Mouse (Mus musculus): ENCODE data around the gene C530008M17Rik. TPM values are rescaled to one million over a fixed set of nuclear protein-coding genes. Genes with fewer than 3 reads are reported as not detected.

Gene C530008M17Rik
- polyA plus RNA-seq, 1 experiment from 2014 or later = 5.7 TPM

DNA sequence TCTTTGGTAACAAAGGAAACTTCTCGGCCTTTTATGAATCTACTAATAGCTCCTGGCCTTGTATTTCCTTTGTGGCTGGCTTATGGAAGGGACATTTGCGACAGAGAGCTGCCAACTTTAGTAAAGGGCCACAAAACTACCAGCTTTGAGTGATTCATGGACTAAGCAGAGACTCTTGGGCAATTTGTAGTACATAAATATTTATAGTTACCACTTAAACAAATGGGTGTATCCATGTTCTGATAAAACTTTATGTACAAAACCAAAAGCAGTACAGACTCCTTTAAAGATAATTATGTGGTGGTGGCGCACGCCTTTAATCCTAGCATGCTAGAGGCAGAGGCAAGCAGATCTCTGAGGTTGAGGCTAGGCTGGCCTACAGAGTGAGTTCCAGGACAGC lies 133.6 kb downstream of the C530008M17Rik start:
- H3K27me3 ChIP-seq (ENCODE audit: control insufficient read depth, insufficient read depth, low read depth, low read length) = no peaks in the 10 kb centered on the region
- no peak overlapping the region for H3K27ac ChIP-seq (ENCODE audit: low read length)
- H3K4me1 ChIP-seq (ENCODE audit: control insufficient read depth, low read depth, low read length) = no peaks in the 10 kb centered on the region
- 72% methylated on average over 4 of the region's 4 CpGs for WGBS (ENCODE audit: insufficient replicate concordance)
- H3K4me2 ChIP-seq (ENCODE audit: low read depth, low read length) = no peak overlapping the region
- H3K9me3 ChIP-seq (replicated peaks; ENCODE audit: control insufficient read depth, low read length) = no peaks in the 10 kb centered on the region
- no peak for ATAC-seq (ENCODE audit: low read depth)
- H3K4me3 ChIP-seq (ENCODE audit: low read depth, low read length) = no peak overlapping the region
- H3K36me3 ChIP-seq (ENCODE audit: control insufficient read depth, insufficient read depth) = no peaks in the 10 kb centered on the region
- H3K9ac ChIP-seq (ENCODE audit: low read depth, low read length) = no peak overlapping the region

DNA sequence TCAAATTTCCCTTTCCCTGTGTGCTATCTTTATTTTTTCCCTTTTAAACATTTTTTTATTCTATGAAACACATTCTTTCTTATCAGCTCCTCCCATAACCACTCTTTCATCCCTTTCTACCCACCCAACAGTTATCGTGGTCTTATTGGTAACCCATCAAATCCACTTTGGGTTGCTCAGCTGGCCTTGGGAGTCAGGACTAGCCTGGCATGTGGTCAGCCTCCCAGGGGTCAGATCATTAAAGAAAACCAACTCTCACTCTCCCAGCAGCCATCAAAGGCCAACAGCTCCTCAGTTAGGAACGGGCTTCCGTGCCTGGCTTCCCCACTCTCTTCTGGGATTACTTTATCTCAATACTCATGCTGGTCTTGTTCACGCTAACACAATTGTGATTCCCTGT lies 135.0 kb downstream of the C530008M17Rik start:
- ATAC-seq (ENCODE audit: low read depth) = no peak
- Histone ChIP-seq H3K9me3 (replicated peaks; ENCODE audit: control insufficient read depth, low read length) (no peaks in the 10 kb centered on the region), H3K4me2 (ENCODE audit: low read depth, low read length) (no peak overlapping the region), H3K36me3 (ENCODE audit: control insufficient read depth, insufficient read depth) (no peaks in the 10 kb centered on the region), H3K4me3 (ENCODE audit: low read depth, low read length) (no peak overlapping the region), H3K27ac (ENCODE audit: low read length) (no peak overlapping the region), H3K9ac (ENCODE audit: low read depth, low read length) (no peak overlapping the region), H3K27me3 (ENCODE audit: control insufficient read depth, insufficient read depth, low read depth, low read length) (no peaks in the 10 kb centered on the region), H3K4me1 (ENCODE audit: control insufficient read depth, low read depth, low read length) (no peaks in the 10 kb centered on the region)
- WGBS (ENCODE audit: insufficient replicate concordance) = 65% methylated on average over 4 of the region's 4 CpGs

DNA sequence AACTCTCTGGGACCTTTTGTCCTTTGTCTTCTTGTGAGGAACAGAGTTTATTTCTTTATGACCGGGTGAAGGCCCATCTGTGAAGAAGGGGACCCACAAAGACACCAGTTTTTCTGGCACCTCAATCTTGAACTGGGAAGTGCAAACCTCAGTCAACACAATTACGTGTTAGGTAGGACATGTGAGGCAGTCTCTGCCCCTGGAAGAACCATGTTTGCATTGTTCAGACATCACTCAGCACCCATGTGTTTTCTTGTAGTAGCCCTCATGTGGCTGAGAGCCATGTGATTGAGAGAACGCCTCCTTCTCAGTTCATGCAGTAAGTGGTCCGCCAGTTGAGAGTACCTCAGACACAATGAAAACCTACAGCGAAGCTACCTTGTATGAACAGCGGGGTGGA lies 136.4 kb downstream of the C530008M17Rik start:
- no peaks in the 10 kb centered on the region for H3K9me3 ChIP-seq (replicated peaks; ENCODE audit: control insufficient read depth, low read length)
- no peak for ATAC-seq (ENCODE audit: low read depth)
- no peaks in the 10 kb centered on the region for H3K4me1 ChIP-seq (ENCODE audit: control insufficient read depth, low read depth, low read length)
- H3K4me2 ChIP-seq (ENCODE audit: low read depth, low read length) = no peak overlapping the region
- no peaks in the 10 kb centered on the region for H3K27me3 ChIP-seq (ENCODE audit: control insufficient read depth, insufficient read depth, low read depth, low read length)
- no peak overlapping the region for H3K9ac ChIP-seq (ENCODE audit: low read depth, low read length)
- no peak overlapping the region for H3K27ac ChIP-seq (ENCODE audit: low read length)
- 81% methylated on average over 6 of the region's 6 CpGs for WGBS (ENCODE audit: insufficient replicate concordance)
- no peak overlapping the region for H3K4me3 ChIP-seq (ENCODE audit: low read depth, low read length)
- H3K36me3 ChIP-seq (ENCODE audit: control insufficient read depth, insufficient read depth) = no peaks in the 10 kb centered on the region

DNA sequence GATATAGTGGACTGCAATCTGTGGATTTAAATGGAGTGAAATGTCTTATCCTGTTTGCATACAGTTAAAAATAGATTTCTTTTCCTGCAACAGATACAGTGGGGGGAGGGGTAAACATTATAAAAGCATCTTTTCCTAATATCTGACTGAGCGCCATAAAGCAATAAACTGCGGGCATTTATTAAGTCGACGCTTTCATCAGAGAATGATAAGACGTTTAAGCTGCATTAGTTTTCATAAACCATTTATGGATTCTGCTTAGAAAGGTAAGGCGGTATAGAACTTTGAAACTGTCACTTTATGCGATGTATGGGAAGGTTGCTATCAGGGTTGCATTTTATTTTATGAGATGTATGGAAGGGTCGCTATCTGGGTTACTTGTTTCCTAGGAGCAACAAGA lies 141.7 kb downstream of the C530008M17Rik start:
- no peak overlapping the region for H3K4me3 ChIP-seq (ENCODE audit: low read depth, low read length)
- no peak for ATAC-seq (ENCODE audit: low read depth)
- no peaks in the 10 kb centered on the region for H3K9me3 ChIP-seq (replicated peaks; ENCODE audit: control insufficient read depth, low read length)
- 86% methylated on average over 8 of the region's 8 CpGs for WGBS (ENCODE audit: insufficient replicate concordance)
- no peak overlapping the region for H3K27ac ChIP-seq (ENCODE audit: low read length)
- no peak overlapping the region for H3K4me2 ChIP-seq (ENCODE audit: low read depth, low read length)
- H3K27me3 ChIP-seq (ENCODE audit: control insufficient read depth, insufficient read depth, low read depth, low read length) = no peaks in the 10 kb centered on the region
- H3K36me3 ChIP-seq (ENCODE audit: control insufficient read depth, insufficient read depth) = no peaks in the 10 kb centered on the region
- no peak overlapping the region for H3K9ac ChIP-seq (ENCODE audit: low read depth, low read length)
- H3K4me1 ChIP-seq (ENCODE audit: control insufficient read depth, low read depth, low read length) = no peaks in the 10 kb centered on the region

DNA sequence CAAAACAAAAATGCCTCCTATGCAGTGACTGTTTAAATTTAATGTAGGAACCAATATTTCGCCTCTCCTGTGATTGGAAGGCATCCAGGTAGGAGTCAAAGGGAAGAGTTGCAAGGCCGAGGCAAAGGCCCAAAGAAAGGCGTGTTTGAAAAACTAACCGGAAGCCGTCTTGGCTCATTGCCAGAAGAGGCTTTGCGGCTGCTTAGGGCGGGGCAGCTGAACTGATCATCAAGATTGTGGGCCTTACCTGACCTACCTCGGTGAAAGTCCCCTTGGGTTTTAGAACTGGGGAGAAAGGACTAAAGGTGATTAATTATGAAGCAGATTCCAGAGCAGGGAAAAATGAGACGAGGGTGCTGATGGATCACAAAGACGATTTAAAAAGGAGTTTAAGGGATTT lies 143.2 kb downstream of the C530008M17Rik start:
- 52% methylated on average over 10 of the region's 10 CpGs for WGBS (ENCODE audit: insufficient replicate concordance)

DNA sequence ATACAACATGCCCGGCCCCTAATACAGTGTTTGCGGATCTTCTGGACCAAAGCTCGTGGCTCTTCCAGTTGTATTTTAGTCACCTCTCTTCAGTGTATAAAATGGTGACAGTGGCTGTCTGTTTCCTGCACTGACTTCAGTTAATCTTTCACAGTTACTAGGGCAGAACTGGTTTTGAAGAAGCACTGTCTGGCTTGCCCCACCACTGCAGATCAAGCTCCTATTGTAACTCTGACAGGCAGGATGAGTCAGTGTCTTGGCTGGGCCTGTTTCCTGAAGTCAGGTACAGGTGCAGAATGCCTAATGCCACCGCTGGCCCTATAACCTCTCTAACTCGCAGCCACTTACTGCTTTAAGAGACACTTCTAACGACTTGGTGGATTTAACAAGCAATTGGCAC lies 152.7 kb downstream of the C530008M17Rik start:
- WGBS (ENCODE audit: insufficient replicate concordance) = 77% methylated on average over 6 of the region's 6 CpGs
- Histone ChIP-seq H3K27me3 (ENCODE audit: control insufficient read depth, insufficient read depth, low read depth, low read length) (no peaks in the 10 kb centered on the region), H3K9me3 (replicated peaks; ENCODE audit: control insufficient read depth, low read length) (no peaks in the 10 kb centered on the region), H3K4me2 (ENCODE audit: low read depth, low read length) (no peak overlapping the region), H3K36me3 (ENCODE audit: control insufficient read depth, insufficient read depth) (no peaks in the 10 kb centered on the region), H3K4me1 (ENCODE audit: control insufficient read depth, low read depth, low read length) (no peaks in the 10 kb centered on the region), H3K9ac (ENCODE audit: low read depth, low read length) (no peak overlapping the region), H3K27ac (ENCODE audit: low read length) (no peak overlapping the region), H3K4me3 (ENCODE audit: low read depth, low read length) (no peak overlapping the region)
- ATAC-seq (ENCODE audit: low read depth) = no peak

More for the DNA sequence above, 143.2 kb downstream of the C530008M17Rik start:
- Histone ChIP-seq H3K4me3 (ENCODE audit: low read depth, low read length) (no peak overlapping the region), H3K27me3 (ENCODE audit: control insufficient read depth, insufficient read depth, low read depth, low read length) (no peaks in the 10 kb centered on the region), H3K9me3 (replicated peaks; ENCODE audit: control insufficient read depth, low read length) (no peaks in the 10 kb centered on the region), H3K36me3 (ENCODE audit: control insufficient read depth, insufficient read depth) (no peaks in the 10 kb centered on the region), H3K4me2 (ENCODE audit: low read depth, low read length) (no peak overlapping the region), H3K4me1 (ENCODE audit: control insufficient read depth, low read depth, low read length) (no peaks in the 10 kb centered on the region), H3K27ac (ENCODE audit: low read length) (no peak overlapping the region), H3K9ac (ENCODE audit: low read depth, low read length) (no peak overlapping the region)
- ATAC-seq (ENCODE audit: low read depth) = no peak

DNA sequence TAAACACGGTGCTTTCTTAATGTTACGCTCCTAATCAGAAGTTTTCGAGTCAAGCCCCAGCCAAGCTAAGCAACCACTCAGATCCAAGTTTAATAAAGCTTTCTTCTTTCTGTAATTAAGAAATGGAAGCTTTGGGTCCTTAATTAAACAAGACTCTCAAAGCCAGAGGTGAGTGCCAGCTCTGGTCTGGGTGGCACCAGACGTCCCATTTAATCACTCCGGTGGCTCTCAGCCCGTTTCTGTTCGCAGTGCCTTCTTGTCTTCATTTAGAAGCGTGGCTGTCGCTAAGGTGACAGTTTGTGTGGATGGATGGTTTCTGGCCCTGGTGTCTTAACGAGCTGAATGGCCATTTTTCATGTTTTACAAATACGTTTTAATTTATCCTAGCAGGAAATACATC lies 158.7 kb downstream of the C530008M17Rik start:
- no peaks in the 10 kb centered on the region for H3K36me3 ChIP-seq (ENCODE audit: control insufficient read depth, insufficient read depth)
- no peak for ATAC-seq (ENCODE audit: low read depth)
- whole genome bisulfite sequencing (ENCODE audit: insufficient replicate concordance) = 80% methylated on average over 11 of the region's 11 CpGs

DNA sequence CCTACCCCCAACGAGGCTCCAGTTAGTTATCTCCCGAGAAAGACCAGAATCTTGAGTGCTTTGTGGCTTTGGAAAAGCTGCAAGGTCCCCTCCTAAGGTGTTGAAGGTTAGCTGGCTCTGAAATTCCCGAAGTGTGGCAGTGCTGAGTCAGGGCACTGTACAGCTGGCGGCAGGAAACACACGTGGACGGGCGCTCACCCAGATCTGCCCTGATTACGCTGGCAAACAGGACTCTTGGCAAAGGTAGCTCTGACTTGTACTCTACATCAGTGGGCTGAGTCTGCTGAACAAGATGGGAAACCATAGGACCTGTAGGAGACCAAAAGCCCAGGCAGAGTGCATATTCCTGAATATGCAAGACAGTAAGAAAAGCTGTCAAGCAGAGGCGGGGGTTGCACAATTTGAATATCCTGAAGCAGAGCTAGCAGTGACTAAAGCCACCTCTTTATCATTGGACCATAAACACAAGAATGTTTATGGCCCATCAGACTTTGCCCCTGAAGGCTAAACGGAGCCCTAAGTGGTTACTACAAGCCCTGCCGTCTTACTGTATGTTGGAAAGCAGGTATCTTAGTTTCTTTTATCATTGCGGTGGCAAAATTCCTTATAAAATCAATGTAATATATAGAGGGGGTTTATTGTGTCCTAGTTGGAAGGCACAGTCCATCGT lies 159.6 kb downstream of the C530008M17Rik start:
- Histone ChIP-seq H3K9me3 (replicated peaks; ENCODE audit: control insufficient read depth, low read length) (no peaks in the 10 kb centered on the region), H3K4me3 (ENCODE audit: low read depth, low read length) (no peak overlapping the region), H3K27me3 (ENCODE audit: control insufficient read depth, insufficient read depth, low read depth, low read length) (no peaks in the 10 kb centered on the region), H3K36me3 (ENCODE audit: control insufficient read depth, insufficient read depth) (no peaks in the 10 kb centered on the region), H3K9ac (ENCODE audit: low read depth, low read length) (no peak overlapping the region), H3K4me1 (ENCODE audit: control insufficient read depth, low read depth, low read length) (no peaks in the 10 kb centered on the region), H3K27ac (ENCODE audit: low read length) (no peak overlapping the region), H3K4me2 (ENCODE audit: low read depth, low read length) (no peak overlapping the region)
- 64% methylated on average over 13 of the region's 13 CpGs for WGBS (ENCODE audit: insufficient replicate concordance)
- ATAC-seq (ENCODE audit: low read depth) = no peak

More for the DNA sequence above, 158.7 kb downstream of the C530008M17Rik start:
- no peak overlapping the region for H3K27ac ChIP-seq (ENCODE audit: low read length)
- H3K4me1 ChIP-seq (ENCODE audit: control insufficient read depth, low read depth, low read length) = no peaks in the 10 kb centered on the region
- no peaks in the 10 kb centered on the region for H3K27me3 ChIP-seq (ENCODE audit: control insufficient read depth, insufficient read depth, low read depth, low read length)
- no peak overlapping the region for H3K9ac ChIP-seq (ENCODE audit: low read depth, low read length)
- no peak overlapping the region for H3K4me2 ChIP-seq (ENCODE audit: low read depth, low read length)
- no peak overlapping the region for H3K4me3 ChIP-seq (ENCODE audit: low read depth, low read length)
- no peaks in the 10 kb centered on the region for H3K9me3 ChIP-seq (replicated peaks; ENCODE audit: control insufficient read depth, low read length)

DNA sequence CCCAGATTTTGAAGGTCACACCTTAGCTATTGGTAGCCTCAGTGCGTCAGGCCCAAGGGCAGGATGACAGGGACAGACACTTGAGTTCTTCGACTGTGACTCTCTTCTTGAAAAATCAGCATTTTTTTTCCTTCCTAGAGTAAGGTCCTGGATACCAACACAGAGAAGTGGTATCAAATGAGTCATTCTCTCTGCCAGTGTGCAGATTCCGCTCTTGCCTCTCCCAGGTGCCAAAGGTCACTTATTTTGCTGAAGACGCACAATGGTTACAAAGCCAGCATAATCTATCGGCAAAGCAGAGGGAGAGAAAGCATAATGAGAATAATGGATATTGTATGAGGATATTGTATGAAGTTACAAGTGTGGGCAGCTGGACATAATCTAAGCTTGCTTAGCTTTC lies 160.4 kb downstream of the C530008M17Rik start:
- no peaks in the 10 kb centered on the region for H3K27me3 ChIP-seq (ENCODE audit: control insufficient read depth, insufficient read depth, low read depth, low read length)
- no peak overlapping the region for H3K4me3 ChIP-seq (ENCODE audit: low read depth, low read length)
- H3K36me3 ChIP-seq (ENCODE audit: control insufficient read depth, insufficient read depth) = no peaks in the 10 kb centered on the region
- H3K9me3 ChIP-seq (replicated peaks; ENCODE audit: control insufficient read depth, low read length) = no peaks in the 10 kb centered on the region
- no peak for ATAC-seq (ENCODE audit: low read depth)
- 70% methylated on average over 5 of the region's 5 CpGs for WGBS (ENCODE audit: insufficient replicate concordance)
- H3K9ac ChIP-seq (ENCODE audit: low read depth, low read length) = no peak overlapping the region
- H3K4me1 ChIP-seq (ENCODE audit: control insufficient read depth, low read depth, low read length) = no peaks in the 10 kb centered on the region
- H3K27ac ChIP-seq (ENCODE audit: low read length) = no peak overlapping the region
- H3K4me2 ChIP-seq (ENCODE audit: low read depth, low read length) = no peak overlapping the region
